Comparison of ENCODE assay signal across 24 mouse cellular contexts in genomic region chr9:6217505-6217904, GRCm38 (mm10). TPM values are rescaled to one million over a fixed set of nuclear protein-coding genes. Genes with fewer than 3 reads are reported as not detected.
"Had no signal": no experiment of that assay in that cellular context is flagged by ENCODE, and none has a peak within 500 bp of the region (broad histone marks: within the 10 kb centered on the region; RNA-seq: fewer than 3 reads in every experiment).

No protein-coding gene starts in this region.

- H3K4me3 ChIP-seq: gastrocnemius, adult 2 months; heart, adult 2 months; heart, embryonic 13.5 days; heart, embryonic 15.5 days; hindbrain, embryonic 13.5 days; hindbrain, embryonic 15.5 days; layer of hippocampus, adult 2 months; left cerebral cortex, adult 2 months; limb, embryonic 10.5 days; limb, embryonic 12.5 days had no signal

- H3K36me3 ChIP-seq: heart, embryonic 13.5 days; heart, embryonic 15.5 days; hindbrain, embryonic 13.5 days; hindbrain, embryonic 15.5 days; limb, embryonic 10.5 days; limb, embryonic 12.5 days had no signal

- H3K9ac ChIP-seq: heart, embryonic 13.5 days; heart, embryonic 15.5 days; hindbrain, embryonic 13.5 days; hindbrain, embryonic 15.5 days; limb, embryonic 12.5 days had no signal

- H3K9me3 ChIP-seq: heart, embryonic 13.5 days; heart, embryonic 15.5 days; hindbrain, embryonic 13.5 days; hindbrain, embryonic 15.5 days; limb, embryonic 10.5 days; limb, embryonic 12.5 days had no signal

- H3K27me3 ChIP-seq: heart, embryonic 13.5 days; heart, embryonic 15.5 days; hindbrain, embryonic 13.5 days; hindbrain, embryonic 15.5 days; limb, embryonic 12.5 days had no signal

- H3K4me1 ChIP-seq: heart, embryonic 13.5 days; heart, embryonic 15.5 days; hindbrain, embryonic 13.5 days; hindbrain, embryonic 15.5 days; limb, embryonic 10.5 days; limb, embryonic 12.5 days had no signal

- DNase-seq: gastrocnemius, adult 2 months; gastrocnemius, postnatal 10 days; gastrocnemius, postnatal 25 days; heart, adult 2 months; heart, postnatal 14 days; heart, postnatal 36 days; kidney, adult 11 months; kidney, adult 2 months; kidney, postnatal 10 days; kidney, postnatal 25 days; kidney, postnatal 4 days; liver had no signal

- H3K4me2 ChIP-seq: heart, embryonic 11.5 days; heart, embryonic 13.5 days; heart, embryonic 15.5 days; hindbrain, embryonic 13.5 days; hindbrain, embryonic 15.5 days; limb, embryonic 12.5 days had no signal

- H3K27ac ChIP-seq: gastrocnemius, adult 2 months; heart, adult 2 months; heart, embryonic 13.5 days; heart, embryonic 15.5 days; hindbrain, embryonic 13.5 days; hindbrain, embryonic 15.5 days; hindbrain, postnatal 0 days; layer of hippocampus, adult 2 months; left cerebral cortex, adult 2 months; limb, embryonic 10.5 days; limb, embryonic 12.5 days had no signal

- ATAC-seq: hindbrain, postnatal 0 days; intestine, embryonic 16.5 days had no signal

RNA-seq across cellular contexts. Expression of gene Ddi1, which starts 52.1 kb away (rescaled TPM):
- polyA plus RNA-seq: frontal cortex, adult 2 months; heart, adult 2 months; kidney, adult 2 months had no signal
